Mouse (Mus musculus) E14TG2a.4 (cell line): ENCODE data around the gene Pla2g4e.

ENCODE experiments used
- CTCF ChIP-seq: conservative IDR thresholded peaks from 2 replicates; pipeline ENCODE4 v1.5.1; 2014; ENCODE audit warnings: low read length
- POU5F1 ChIP-seq: IDR thresholded peaks from 2 replicates; pipeline ENCODE4 v1.6.1; 2014; ENCODE audit warnings: low read length, borderline replicate concordance

- TF ChIP-seq CTCF, result no peak
- TF ChIP-seq POU5F1, result no peak
These were observed 120.2 kb downstream of the Pla2g4e start for GRCm38 (mm10) chr2:120124946-120125345.
